Mouse (Mus musculus) macrophage (primary cell): ENCODE results near the gene Mmp19. TPM values are rescaled to one million over a fixed set of nuclear protein-coding genes. Genes with fewer than 3 reads are reported as not detected.

Experiments used
- polyA plus RNA-seq: library from polyadenylated mRNA; stranded (reverse); fragments of 250-400 nt; gene quantifications from 3 replicates; pipeline ENCODE4 v1.2.4, GENCODE M21; 2018; ENCODE audit warnings: inconsistent platforms

Mmp19 gene
- polyA plus RNA-seq, 1 experiment from 2014 or later: 24.6 TPM

Other genes with a start within 250 kb of the Mmp19 start
- 6.7 to 13.0 TPM (median 9.6 TPM) in 3 replicates for gene Zc3h10, start 243.1 kb upstream of the Mmp19 start, polyA plus RNA-seq
- 1,107 to 2,183 TPM (median 2,047 TPM) in 3 replicates for gene Rpl41, start 241.6 kb upstream of the Mmp19 start, polyA plus RNA-seq
- gene Pa2g4, start 224.9 kb upstream of the Mmp19 start, polyA plus RNA-seq: 45.8 to 148 TPM (median 116 TPM) in 3 replicates
- 1.2 to 1.7 TPM (median 1.4 TPM) in 3 replicates for gene Erbb3, start 201.3 kb upstream of the Mmp19 start, polyA plus RNA-seq
- gene Rps26, start 164.2 kb upstream of the Mmp19 start, polyA plus RNA-seq: 865 to 1,089 TPM (median 951 TPM) in 3 replicates
- gene Ikzf4, start 144.9 kb upstream of the Mmp19 start, polyA plus RNA-seq: not detected in 3 replicates
- gene Suox, start 116.8 kb upstream of the Mmp19 start, polyA plus RNA-seq: 2.9 to 4.7 TPM (median 4.4 TPM) in 3 replicates
- gene Rab5b, start 94.6 kb upstream of the Mmp19 start, polyA plus RNA-seq: 97.5 to 143 TPM (median 120 TPM) in 3 replicates
- gene Pmel, start 86.7 kb upstream of the Mmp19 start, polyA plus RNA-seq: 0.29 to 0.67 TPM (median 0.53 TPM) in 3 replicates
- gene Cdk2, start 85.9 kb upstream of the Mmp19 start, polyA plus RNA-seq: 13.4 to 29.6 TPM (median 22.8 TPM) in 3 replicates
- 3.4 to 9.7 TPM (median 7.0 TPM) in 3 replicates for gene Dgka, start 46.1 kb upstream of the Mmp19 start, polyA plus RNA-seq
- 23.3 to 27.6 TPM (median 27.0 TPM) in 3 replicates for gene Pym1, start 43.0 kb upstream of the Mmp19 start, polyA plus RNA-seq
- gene Dnajc14, start 13.2 kb downstream of the Mmp19 start, polyA plus RNA-seq: 42.1 to 51.3 TPM (median 44.5 TPM) in 3 replicates
- gene Tmem198b, start 13.5 kb downstream of the Mmp19 start, polyA plus RNA-seq: 6.9 to 10.4 TPM (median 9.0 TPM) in 3 replicates
- 69.5 to 146 TPM (median 84.3 TPM) in 3 replicates for gene Sarnp, start 26.4 kb downstream of the Mmp19 start, polyA plus RNA-seq
- gene Ormdl2, start 30.7 kb downstream of the Mmp19 start, polyA plus RNA-seq: 42.2 to 61.4 TPM (median 59.0 TPM) in 3 replicates
- 0.03 TPM in 1 of 3 replicates, not detected in the others for gene Gdf11, start 100.8 kb downstream of the Mmp19 start, polyA plus RNA-seq
- gene Cd63, start 110.1 kb downstream of the Mmp19 start, polyA plus RNA-seq: 1,227 to 1,611 TPM (median 1,544 TPM) in 3 replicates
- 0.53 to 1.3 TPM (median 0.92 TPM) in 3 replicates for gene Rdh5, start 132.0 kb downstream of the Mmp19 start, polyA plus RNA-seq
- gene Bloc1s1, start 133.1 kb downstream of the Mmp19 start, polyA plus RNA-seq: 77.8 to 126 TPM (median 124 TPM) in 3 replicates
- not detected in 3 replicates for gene Itga7, start 142.9 kb downstream of the Mmp19 start, polyA plus RNA-seq
- gene Mettl7b, start 170.1 kb downstream of the Mmp19 start, polyA plus RNA-seq: not detected in 3 replicates
- not detected in 3 replicates for gene Olfr9, start 198.5 kb downstream of the Mmp19 start, polyA plus RNA-seq
- gene Olfr763, start 219.9 kb downstream of the Mmp19 start, polyA plus RNA-seq: not detected in 3 replicates
- not detected in 3 replicates for gene Olfr764-ps1, start 249.0 kb downstream of the Mmp19 start, polyA plus RNA-seq